Mouse (Mus musculus): ENCODE measurements around the gene Cald1.

Gene Cald1

GRCm38 (mm10) chr6:34598121-34599065 is at the start of gene Cald1:
Gene Cald1 (plus strand): TSS chr6:34598500.
- DNase-seq (ENCODE audit: low spot score) = no peak

- DNase-seq (ENCODE audit: low spot score) = peak; percentile 28
Observed at GRCm38 (mm10) chr6:34549017-34549416, 49.3 kb upstream of the Cald1 start.

- no peak for DNase-seq (ENCODE audit: low spot score)
Observed at GRCm38 (mm10) chr6:34552489-34553157, 45.7 kb upstream of the Cald1 start.

- no peak for DNase-seq (ENCODE audit: low spot score)
Observed at GRCm38 (mm10) chr6:34554291-34554997, 43.9 kb upstream of the Cald1 start.

GRCm38 (mm10) chr6:34559521-34559920 is 38.8 kb upstream of the Cald1 start:
- no peak for DNase-seq (ENCODE audit: low spot score)

GRCm38 (mm10) chr6:34565176-34565880 is 33.0 kb upstream of the Cald1 start:
- DNase-seq (ENCODE audit: low spot score) = no peak

- DNase-seq (ENCODE audit: low spot score) = no peak
Observed at GRCm38 (mm10) chr6:34567298-34567697, 31.0 kb upstream of the Cald1 start.

- no peak for DNase-seq (ENCODE audit: low spot score)
Observed at GRCm38 (mm10) chr6:34579504-34580068, 18.7 kb upstream of the Cald1 start.

- no peak for DNase-seq (ENCODE audit: low spot score)
Observed at GRCm38 (mm10) chr6:34583365-34583764, 14.9 kb upstream of the Cald1 start.

GRCm38 (mm10) chr6:34588066-34588465 is 10.2 kb upstream of the Cald1 start:
- DNase-seq (ENCODE audit: low spot score) = no peak

GRCm38 (mm10) chr6:34590716-34591115 is 7.6 kb upstream of the Cald1 start:
- DNase-seq (ENCODE audit: low spot score) = no peak

GRCm38 (mm10) chr6:34593353-34593752 is 4.9 kb upstream of the Cald1 start:
- no peak for DNase-seq (ENCODE audit: low spot score)

GRCm38 (mm10) chr6:34597316-34597715 is 984 bp upstream of the Cald1 start:
- DNase-seq (ENCODE audit: low spot score) = no peak

- DNase-seq (ENCODE audit: low spot score) = no peak
Observed at GRCm38 (mm10) chr6:34599171-34599570, 871 bp downstream of the Cald1 start.

- DNase-seq (ENCODE audit: low spot score) = no peak
Observed at GRCm38 (mm10) chr6:34599631-34600111, 1.4 kb downstream of the Cald1 start.

GRCm38 (mm10) chr6:34600850-34601249 is 2.5 kb downstream of the Cald1 start:
- no peak for DNase-seq (ENCODE audit: low spot score)

GRCm38 (mm10) chr6:34602091-34602490 is 3.8 kb downstream of the Cald1 start:
- DNase-seq (ENCODE audit: low spot score) = no peak

- DNase-seq (ENCODE audit: low spot score) = no peak
Observed at GRCm38 (mm10) chr6:34606407-34606806, 8.1 kb downstream of the Cald1 start.

- no peak for DNase-seq (ENCODE audit: low spot score)
Observed at GRCm38 (mm10) chr6:34608603-34609002, 10.3 kb downstream of the Cald1 start.

GRCm38 (mm10) chr6:34609892-34610829 is 11.9 kb downstream of the Cald1 start:
- DNase-seq (ENCODE audit: low spot score) = no peak
